Mouse (Mus musculus) heart, embryonic 12.5 days (tissue): ENCODE measurements around the gene Fam205a1. TPM values are rescaled to one million over a fixed set of nuclear protein-coding genes. Genes with fewer than 3 reads are reported as not detected.
A peak's percentile ranks its signal among the peaks of the same experiment; 100 is the strongest.
"Not testable (repeated sequence)": the region's sequence is repeated elsewhere in the genome, so short reads cannot be mapped to it uniquely, and the experiment has no call there.

Experiments used
- ATAC-seq: fragments of 200-750 bp; cut with Nextera tagmentation; 2 replicates; pipeline ENCODE4 v1.8.0; 2017; ENCODE audit warnings: moderate TSS enrichment, moderate library complexity; ENCODE audit not compliant: insufficient number of reproducible peaks, low FRiP score
- H3K27ac ChIP-seq: fragments of 300-500 bp; sonication (generic); 2 replicates; pipeline ENCODE4 v1.5.1; 2016; ENCODE audit warnings: mild to moderate bottlenecking, moderate library complexity; ENCODE audit not compliant: poor library complexity, severe bottlenecking
- H3K27me3 ChIP-seq: fragments of 300-500 bp; sonication (generic); replicated peaks from 2 replicates; pipeline ENCODE4 v1.6.1; 2016; ENCODE audit warnings: mild to moderate bottlenecking, moderate library complexity
- H3K36me3 ChIP-seq: fragments of 300-500 bp; sonication (generic); 2 replicates; pipeline ENCODE4 v1.6.1; 2016; ENCODE audit warnings: mild to moderate bottlenecking, moderate library complexity
- H3K4me1 ChIP-seq: fragments of 300-500 bp; sonication (generic); replicated peaks from 2 replicates; pipeline ENCODE4 v1.6.1; 2016; ENCODE audit warnings: mild to moderate bottlenecking
- H3K4me2 ChIP-seq: fragments of 300-500 bp; sonication (generic); 2 replicates; pipeline ENCODE4 v1.6.1; 2016; ENCODE audit warnings: mild to moderate bottlenecking, moderate library complexity
- H3K4me3 ChIP-seq: fragments of 300-500 bp; sonication (generic); 2 replicates; pipeline ENCODE4 v1.5.1; 2016; ENCODE audit warnings: mild to moderate bottlenecking
- H3K9ac ChIP-seq: fragments of 300-500 bp; sonication (generic); 2 replicates; pipeline ENCODE4 v1.6.1; 2016; ENCODE audit warnings: mild to moderate bottlenecking, moderate library complexity
- H3K9me3 ChIP-seq: fragments of 300-500 bp; sonication (generic); replicated peaks from 2 replicates; pipeline ENCODE4 v1.6.1; 2016; ENCODE audit warnings: mild to moderate bottlenecking, moderate library complexity
- WGBS: fragments of 180-500 bp; shearing (Covaris S2); methylation state at CpG from one replicate; pipeline ENCODE4 v1.1.7; 2016; 5-methylcytosine and 5-hydroxymethylcytosine counted together
- polyA plus RNA-seq: library from polyadenylated mRNA; unstranded; fragments of >200 nt; fragmentation: Nextera tagmentation; extraction: Ambion mirVana; gene quantifications from 2 replicates; pipeline ENCODE4 v1.2.1, GENCODE M21; 2016

Fam205a1 gene
- polyA plus RNA-seq, 1 experiment from 2014 or later, result 0.04 TPM

DNA sequence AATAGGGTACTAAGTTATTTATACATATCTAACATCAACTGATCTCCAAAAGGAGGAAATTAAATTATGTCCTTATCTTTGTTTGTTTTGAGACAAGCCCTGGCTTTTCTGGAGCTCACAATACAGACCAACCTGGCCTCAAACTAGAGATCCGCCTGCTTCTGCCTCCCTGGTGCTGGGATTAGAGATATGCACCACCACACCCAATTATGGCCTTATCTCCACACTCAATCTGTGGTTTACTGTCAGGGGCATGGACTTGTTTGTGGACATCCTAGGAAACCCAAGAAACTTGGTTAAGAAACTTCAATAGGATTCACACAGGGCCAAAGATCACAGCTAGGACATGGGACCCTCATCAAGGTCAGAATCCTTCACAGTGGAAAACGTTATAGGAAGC is 24.0 kb upstream of the Fam205a1 start:
- Histone ChIP-seq H3K27me3 (peaks cover 14% of the 10 kb centered on the region; the same call in 1 of the 2 replicates), H3K9me3 (no peaks in the 10 kb centered on the region), H3K4me3 (no peak overlapping the region), H3K36me3 (no peaks in the 10 kb centered on the region), H3K4me1 (peaks cover 5% of the 10 kb centered on the region; the same call in 1 of the 2 replicates), H3K9ac (no peak overlapping the region), H3K4me2 (no peak overlapping the region), H3K27ac (no peak overlapping the region)
- 60% methylated on average over 2 of the region's 2 CpGs for WGBS
- ATAC-seq, result no peak

DNA sequence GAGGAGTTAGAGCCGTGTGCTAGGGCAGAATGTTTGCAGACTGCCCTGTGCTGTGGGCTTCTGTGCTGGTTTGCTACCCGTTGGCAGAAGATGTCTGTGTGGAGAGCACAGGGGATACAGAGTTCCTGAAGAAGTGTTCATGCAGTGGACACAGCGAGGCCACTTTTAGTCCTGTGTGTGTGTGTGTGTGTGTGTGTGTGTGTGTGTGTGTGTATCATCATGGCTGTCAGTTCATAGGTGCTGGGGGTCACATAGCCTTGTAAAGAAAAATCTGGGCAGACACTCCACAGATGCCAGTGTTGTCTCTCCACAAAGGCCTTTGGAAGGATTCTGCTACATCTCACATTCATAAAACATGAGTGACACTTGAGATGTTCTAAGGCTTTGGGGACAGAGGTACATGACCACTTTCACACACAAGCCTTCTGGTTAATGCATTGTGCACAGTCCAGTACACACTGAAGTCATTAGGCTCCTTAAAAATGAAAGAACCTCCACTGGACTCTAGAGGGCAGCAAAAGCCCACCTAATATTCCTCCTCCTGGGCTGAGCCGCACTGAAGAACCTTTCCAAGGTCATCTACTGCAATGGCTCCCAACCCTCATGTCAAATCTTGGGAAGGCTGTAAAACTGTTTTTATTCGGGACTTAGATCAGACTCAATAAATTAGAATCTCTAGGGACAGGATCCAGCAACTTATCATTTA is 23.1 kb upstream of the Fam205a1 start:
- peak; percentile 80 for ATAC-seq
- 29% methylated on average over 5 of the region's 5 CpGs for WGBS
- no peaks in the 10 kb centered on the region for H3K9me3 ChIP-seq

DNA sequence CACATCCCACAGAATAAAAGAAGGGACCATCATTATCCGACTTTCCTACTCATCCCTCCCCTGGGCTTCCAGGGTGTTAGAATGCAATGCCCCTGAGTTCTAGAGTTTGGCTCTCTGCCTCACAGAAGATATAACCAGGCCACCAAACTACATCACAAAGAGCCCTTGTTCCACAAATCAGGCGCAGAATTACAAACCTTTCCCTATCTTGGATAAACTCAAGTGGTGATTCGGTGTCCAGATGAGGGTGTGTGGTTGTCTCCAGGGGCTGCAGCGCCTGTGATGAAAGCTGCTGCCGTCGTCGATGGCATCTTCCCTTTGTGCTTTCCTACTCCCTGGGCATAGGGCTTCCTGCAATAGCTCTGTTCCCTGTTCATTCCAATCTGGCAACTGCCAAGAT is 20.4 kb upstream of the Fam205a1 start, which contains the start of gene Fam205c:
TSS of gene Fam205c (minus strand) at position 101 of the 400 bp plus-strand sequence.
- no peaks in the 10 kb centered on the region for H3K9me3 ChIP-seq
- H3K4me3 ChIP-seq, result no peak within 1 kb of the TSS
- H3K36me3 ChIP-seq, result no peaks in the 10 kb centered on the region
- no peak within 1 kb of the TSS for H3K9ac ChIP-seq
- no peak within 1 kb of the TSS for H3K27ac ChIP-seq
- no peaks in the 10 kb centered on the region for H3K4me1 ChIP-seq
- no peak within 1 kb of the TSS for H3K4me2 ChIP-seq
- WGBS, result 61% methylated on average over 7 of the region's 7 CpGs
- ATAC-seq, result no peak
- H3K27me3 ChIP-seq, result peaks cover 14% of the 10 kb centered on the region; the same call in 1 of the 2 replicates

More for the DNA sequence above, 23.1 kb upstream of the Fam205a1 start:
- no peak overlapping the region for H3K9ac ChIP-seq
- H3K36me3 ChIP-seq, result no peaks in the 10 kb centered on the region
- H3K4me2 ChIP-seq, result no peak overlapping the region
- peaks cover 5% of the 10 kb centered on the region; the same call in 1 of the 2 replicates for H3K4me1 ChIP-seq
- H3K27ac ChIP-seq, result no peak overlapping the region
- peaks cover 14% of the 10 kb centered on the region; the same call in 1 of the 2 replicates for H3K27me3 ChIP-seq
- H3K4me3 ChIP-seq, result no peak overlapping the region

DNA sequence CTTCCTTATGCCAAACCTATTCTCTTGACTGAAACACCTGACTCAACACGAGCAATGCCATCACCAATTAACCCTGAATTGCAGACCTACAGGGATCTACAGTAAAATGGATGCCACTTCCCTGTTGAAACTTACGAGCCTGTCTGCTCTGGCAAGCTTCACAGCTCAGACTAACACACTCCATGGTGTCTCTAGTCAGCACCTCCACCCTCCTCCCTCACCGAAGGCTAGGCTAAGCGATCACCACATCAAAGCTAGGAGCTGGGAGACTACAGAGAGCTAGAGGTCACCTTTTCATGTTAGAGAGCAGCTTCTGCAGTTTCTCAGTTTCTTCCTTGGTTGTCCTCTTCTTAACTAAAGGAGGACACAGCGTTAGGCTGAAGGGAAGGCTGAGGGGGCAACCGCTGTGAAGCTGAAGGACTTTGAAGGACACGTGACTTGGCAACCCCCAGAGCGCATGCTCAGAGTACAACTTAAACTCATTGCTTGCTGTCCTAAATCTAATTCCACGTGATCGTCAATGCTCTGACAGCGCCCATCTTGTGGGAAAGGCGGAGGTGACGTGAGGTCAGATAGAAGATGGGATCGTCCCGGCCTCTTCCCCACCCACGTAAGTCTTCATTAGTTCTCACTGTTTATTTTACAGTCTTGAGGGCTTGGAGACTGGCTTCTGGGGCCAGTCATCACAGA is 19.2 kb upstream of the Fam205a1 start:
- peaks cover 14% of the 10 kb centered on the region; the same call in 1 of the 2 replicates for H3K27me3 ChIP-seq
- ATAC-seq, result no peak
- H3K4me1 ChIP-seq, result no peaks in the 10 kb centered on the region
- H3K4me3 ChIP-seq, result no peak overlapping the region
- H3K27ac ChIP-seq, result no peak overlapping the region
- no peaks in the 10 kb centered on the region for H3K9me3 ChIP-seq
- WGBS, result 72% methylated on average over 16 of the region's 16 CpGs
- H3K4me2 ChIP-seq, result no peak overlapping the region
- H3K36me3 ChIP-seq, result no peaks in the 10 kb centered on the region
- H3K9ac ChIP-seq, result no peak overlapping the region

DNA sequence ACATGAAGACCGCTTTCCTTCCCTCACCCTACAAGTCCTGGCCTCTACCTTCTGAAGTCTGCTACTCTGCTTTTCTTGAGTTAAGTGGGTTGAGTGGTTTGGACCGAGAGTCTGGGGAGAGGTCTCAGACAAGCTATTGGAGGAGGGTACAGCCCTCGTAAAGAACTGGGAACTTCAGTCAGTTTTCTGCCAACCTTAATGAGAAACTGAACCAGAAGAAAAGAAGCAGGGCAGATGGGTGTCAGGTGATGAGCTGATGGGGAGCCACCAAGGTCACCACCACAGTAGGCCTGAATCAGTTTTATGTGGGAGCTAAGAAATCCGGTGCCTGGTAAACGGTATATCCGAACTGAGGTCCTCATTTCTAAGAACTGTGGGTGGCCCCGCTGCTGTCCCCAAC is 18.5 kb upstream of the Fam205a1 start:
- no peaks in the 10 kb centered on the region for H3K9me3 ChIP-seq
- no peak for ATAC-seq
- WGBS, result 91% methylated on average over 7 of the region's 7 CpGs

DNA sequence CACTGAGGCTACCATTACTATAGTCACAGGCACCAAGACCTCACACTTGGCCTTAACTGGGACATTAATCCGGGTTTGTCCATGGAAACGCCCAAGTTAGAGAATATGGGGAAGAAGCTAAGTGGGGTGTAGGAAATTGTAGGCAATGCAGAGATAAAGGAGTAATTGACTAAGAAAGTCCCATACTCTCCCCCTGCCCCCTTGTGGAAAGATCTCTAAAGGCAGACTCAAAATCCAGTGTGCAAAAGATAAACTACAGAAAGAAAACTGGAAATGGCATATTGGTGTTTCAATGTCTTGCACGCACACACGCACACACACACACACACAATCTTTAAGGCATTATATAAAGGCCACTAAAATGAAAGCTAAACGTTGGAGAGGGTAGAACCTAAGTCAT is 17.1 kb upstream of the Fam205a1 start:
- 79% methylated on average over 5 of the region's 5 CpGs for WGBS
- no peaks in the 10 kb centered on the region for H3K4me1 ChIP-seq
- no peak overlapping the region for H3K4me3 ChIP-seq
- H3K9me3 ChIP-seq, result no peaks in the 10 kb centered on the region
- no peak overlapping the region for H3K9ac ChIP-seq
- H3K27ac ChIP-seq, result no peak overlapping the region
- no peak overlapping the region for H3K4me2 ChIP-seq
- H3K27me3 ChIP-seq, result 0 out of 2 replicates have a peak, but pooled peaks cover 11% of the 10 kb centered on the region
- no peaks in the 10 kb centered on the region for H3K36me3 ChIP-seq
- no peak for ATAC-seq

More for the DNA sequence above, 18.5 kb upstream of the Fam205a1 start:
- Histone ChIP-seq H3K27ac (no peak overlapping the region), H3K4me3 (no peak overlapping the region), H3K4me1 (no peaks in the 10 kb centered on the region), H3K36me3 (no peaks in the 10 kb centered on the region), H3K27me3 (peaks cover 14% of the 10 kb centered on the region; the same call in 1 of the 2 replicates), H3K4me2 (no peak overlapping the region), H3K9ac (no peak overlapping the region)

DNA sequence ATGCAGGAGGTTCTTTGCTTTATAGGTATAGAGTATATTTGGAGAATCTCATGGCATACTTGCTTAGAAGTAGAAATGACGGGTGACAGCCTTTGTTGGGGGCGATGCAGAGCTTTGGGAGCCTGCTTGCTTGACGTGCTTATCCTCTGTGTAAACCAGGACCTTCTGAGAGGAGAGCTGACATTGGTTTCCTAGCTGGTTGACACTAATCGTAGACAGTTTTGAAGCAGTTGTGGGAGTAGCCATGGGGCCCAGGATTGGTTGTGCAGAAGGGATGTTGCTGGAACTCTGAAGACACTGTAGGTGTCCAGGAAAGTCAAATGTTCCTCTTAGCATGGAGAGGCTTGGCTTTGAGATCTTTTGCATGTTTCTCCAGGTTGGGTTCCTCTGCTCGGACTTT is 14.5 kb upstream of the Fam205a1 start:
- WGBS, result 83% methylated on average over 5 of the region's 5 CpGs
- no peak for ATAC-seq

DNA sequence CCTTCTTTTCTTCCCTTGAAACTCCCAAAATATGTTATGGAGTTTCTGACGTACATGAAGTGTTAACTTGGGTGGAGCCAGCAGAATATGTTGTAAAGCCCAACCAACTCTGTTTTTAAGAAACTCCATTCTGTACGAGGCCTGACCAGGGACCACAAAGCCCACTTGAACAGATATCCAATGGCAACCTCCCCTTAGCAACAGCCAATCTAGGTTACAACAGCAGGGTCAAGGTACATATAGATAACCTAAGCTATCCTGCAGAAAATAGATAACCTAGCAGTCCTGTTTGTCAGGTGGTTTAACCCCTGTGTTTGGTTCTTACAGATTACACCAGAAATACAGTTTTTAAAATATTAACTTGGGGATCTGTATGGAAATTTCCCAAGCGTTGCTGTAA is 13.7 kb upstream of the Fam205a1 start:
- Histone ChIP-seq H3K4me1 (no peaks in the 10 kb centered on the region), H3K4me3 (no peak overlapping the region), H3K9me3 (no peaks in the 10 kb centered on the region), H3K27me3 (no peaks in the 10 kb centered on the region), H3K4me2 (no peak overlapping the region), H3K36me3 (no peaks in the 10 kb centered on the region), H3K27ac (no peak overlapping the region), H3K9ac (no peak overlapping the region)
- 49% methylated on average over 3 of the region's 3 CpGs for WGBS
- ATAC-seq, result peak; percentile 82

More for the DNA sequence above, 14.5 kb upstream of the Fam205a1 start:
- no peaks in the 10 kb centered on the region for H3K36me3 ChIP-seq
- no peak overlapping the region for H3K4me3 ChIP-seq
- H3K4me2 ChIP-seq, result no peak overlapping the region
- no peaks in the 10 kb centered on the region for H3K9me3 ChIP-seq
- H3K4me1 ChIP-seq, result no peaks in the 10 kb centered on the region
- 0 out of 2 replicates have a peak, but pooled peaks cover 5% of the 10 kb centered on the region for H3K27me3 ChIP-seq
- H3K9ac ChIP-seq, result no peak overlapping the region
- H3K27ac ChIP-seq, result no peak overlapping the region

DNA sequence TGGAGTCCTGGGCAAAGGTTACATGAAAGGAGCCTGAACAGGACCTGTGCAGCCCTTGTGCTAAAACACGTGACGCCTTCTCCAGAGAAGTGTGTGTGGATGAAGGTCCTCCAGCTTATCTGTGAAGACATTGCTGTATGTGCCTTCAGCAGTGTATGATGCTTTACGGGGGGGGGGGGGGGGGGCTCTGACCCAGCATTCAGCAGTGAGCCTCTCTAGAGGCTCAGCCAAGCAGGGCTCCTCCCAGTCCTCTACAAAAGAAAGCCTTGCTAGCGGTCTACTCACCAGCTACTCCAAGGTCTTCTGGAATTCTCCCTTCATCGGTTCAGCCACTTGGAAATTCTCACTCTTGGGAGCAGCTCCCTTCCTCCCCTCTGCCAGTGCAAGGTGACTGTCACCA is 9.8 kb upstream of the Fam205a1 start:
- not testable (repeated sequence) for H3K9me3 ChIP-seq, H3K27ac ChIP-seq, H3K4me1 ChIP-seq, H3K4me3 ChIP-seq, H3K9ac ChIP-seq, H3K36me3 ChIP-seq, H3K4me2 ChIP-seq, H3K27me3 ChIP-seq
- WGBS, result 65% methylated on average over 5 of the region's 5 CpGs
- peak; percentile 57; the same call in 1 of the 2 replicates for ATAC-seq

DNA sequence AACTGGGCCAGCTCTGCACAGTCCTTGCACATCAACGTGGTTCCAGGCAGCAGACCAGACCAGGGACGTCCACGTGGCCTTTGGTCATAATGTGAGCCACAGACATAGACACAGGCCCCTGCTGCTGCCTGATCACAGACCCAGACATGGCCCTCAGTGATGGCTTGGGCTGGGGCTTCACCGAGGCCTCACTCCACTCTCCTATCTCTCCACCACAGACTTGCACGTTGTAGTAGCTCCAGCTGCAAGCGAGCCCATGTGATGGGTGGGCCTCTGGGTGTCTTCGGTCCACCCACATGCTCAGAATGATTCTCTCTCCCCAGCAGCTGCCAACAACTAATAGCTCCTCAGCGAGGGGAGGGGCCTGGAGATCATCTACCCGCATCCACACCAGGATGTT is 6.8 kb upstream of the Fam205a1 start:
- H3K9ac ChIP-seq, H3K4me3 ChIP-seq, H3K4me2 ChIP-seq, H3K9me3 ChIP-seq, H3K27me3 ChIP-seq, H3K4me1 ChIP-seq, H3K36me3 ChIP-seq, ATAC-seq: not testable (repeated sequence)
- H3K27ac ChIP-seq, result peak overlapping the region; percentile 21; the same call in 1 of the 2 replicates
- WGBS, result 70% methylated on average over 9 of the region's 9 CpGs

DNA sequence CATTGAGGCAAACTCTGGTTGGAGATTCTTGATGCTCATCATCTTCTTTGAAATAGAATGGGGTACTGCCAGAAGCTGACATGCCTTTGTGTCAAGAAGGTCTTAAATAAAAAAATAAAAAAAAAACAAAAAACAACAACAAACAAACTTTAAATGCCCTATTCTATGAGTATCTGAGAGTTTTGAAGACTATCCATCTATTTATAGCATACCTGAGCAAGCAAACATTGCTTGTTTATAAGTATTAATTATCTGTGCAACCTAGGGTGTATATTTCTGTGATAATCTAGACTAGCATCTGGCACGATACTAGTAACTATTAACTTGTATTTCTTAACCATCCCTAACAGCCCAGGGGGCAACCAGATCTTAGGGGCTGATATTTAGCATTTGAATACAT is 3.0 kb upstream of the Fam205a1 start, which contains the start of gene Gm12394:
TSS of gene Gm12394 (minus strand) at position 101 of the 400 bp plus-strand sequence.
- not testable (repeated sequence) for H3K4me1 ChIP-seq, H3K27ac ChIP-seq, H3K36me3 ChIP-seq, H3K9ac ChIP-seq, H3K27me3 ChIP-seq, H3K9me3 ChIP-seq, ATAC-seq, H3K4me3 ChIP-seq, H3K4me2 ChIP-seq
- WGBS, result 63% methylated on average over 1 of the region's 1 CpGs
